Comparison of ENCODE assay signal across 11 mouse cellular contexts in the genomic region with DNA sequence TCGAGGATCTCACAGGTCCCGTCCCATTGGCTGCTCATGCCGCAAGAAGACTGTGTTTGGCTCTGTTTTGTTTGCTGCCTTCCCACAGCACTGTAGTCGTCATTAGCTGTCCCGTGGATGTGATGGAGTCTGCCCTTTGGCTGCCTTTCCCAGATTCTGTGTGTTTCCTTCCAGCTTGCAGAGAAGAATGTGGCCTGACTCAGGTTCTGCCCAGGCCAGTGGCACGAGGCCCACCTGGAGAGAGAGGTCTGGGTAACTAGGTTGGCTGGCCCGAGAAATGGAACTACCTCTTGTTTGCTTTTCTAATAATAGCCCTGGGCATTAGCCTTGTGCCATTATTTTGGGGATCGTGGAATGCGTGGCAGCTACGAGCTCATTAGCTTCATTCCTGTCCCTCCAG. TPM values are rescaled to one million over a fixed set of nuclear protein-coding genes. Genes with fewer than 3 reads are reported as not detected.
DNase-seq lines count a peak whose midpoint lies in the region; ATAC-seq and TF ChIP-seq lines count a peak whose summit lies in the region.
"Had no signal": no experiment of that assay in that cellular context is flagged by ENCODE, and none has a peak within 500 bp of the region (broad histone marks: within the 10 kb centered on the region; RNA-seq: fewer than 3 reads in every experiment).

No protein-coding gene starts in this region.

- H3K9ac ChIP-seq in limb, embryonic 15.5 days: no peak overlapping the region
- H3K9ac ChIP-seq: hindbrain, embryonic 14.5 days had no signal

- WGBS in limb, embryonic 15.5 days: 55% methylated on average over 10 of the region's 10 CpGs
- WGBS in limb, embryonic 10.5 days: 74% methylated on average over 10 of the region's 10 CpGs

- no peak overlapping the region for H3K4me3 ChIP-seq in limb, embryonic 15.5 days
- H3K4me3 ChIP-seq in limb, embryonic 10.5 days: no peak overlapping the region
- H3K4me3 ChIP-seq in gastrocnemius, adult 2 months: peak overlapping the region; percentile 43

- no peak for TF ChIP-seq CTCF in gastrocnemius, adult 2 months (IDR thresholded peaks at IDR 0.05)

- intact Hi-C loops in gastrocnemius, adult 2 months (cut with DNase I): no loop called here
- intact Hi-C loops in heart, postnatal 10 days (cut with DNase I): no loop called here

- H3K27me3 ChIP-seq in limb, embryonic 15.5 days: no peaks in the 10 kb centered on the region
- no peaks in the 10 kb centered on the region; the same call in 1 of the 2 replicates for H3K27me3 ChIP-seq in limb, embryonic 10.5 days (ENCODE audit: low read depth, poor library complexity, severe bottlenecking)

- H3K27ac ChIP-seq in limb, embryonic 15.5 days: peak overlapping the region; percentile 50
- no peak overlapping the region for H3K27ac ChIP-seq in limb, embryonic 10.5 days
- peak overlapping the region; percentile 97 for H3K27ac ChIP-seq in gastrocnemius, adult 2 months
- H3K27ac ChIP-seq: hindbrain, embryonic 14.5 days had no signal

- H3K4me1 ChIP-seq in limb, embryonic 15.5 days: peaks cover 53% of the 10 kb centered on the region
- peaks cover 46% of the 10 kb centered on the region for H3K4me1 ChIP-seq in limb, embryonic 10.5 days

- no peak for DNase-seq in limb, embryonic 10.5 days (ENCODE audit: low spot score)
- DNase-seq in gastrocnemius, adult 2 months: peak; percentile 72
- peak; percentile 81 to 84 for DNase-seq in heart, postnatal 10 days
- peak; percentile 34 for DNase-seq in skeletal muscle tissue, adult 2 months (ENCODE audit: low read depth, low spot score)
- no peak for DNase-seq in thymus, postnatal 14 days
- DNase-seq in layer of hippocampus, adult 8-10 months (ENCODE audit: low spot score in 2 of 2): no peak
- no peak for DNase-seq in T-cell, adult 2 months (ENCODE audit: low spot score)
- DNase-seq: adrenal gland, postnatal 10 days; midbrain, embryonic 14.5 days had no signal

- peaks cover 10% of the 10 kb centered on the region; the same call in 1 of the 2 replicates for H3K36me3 ChIP-seq in limb, embryonic 15.5 days
- H3K36me3 ChIP-seq in limb, embryonic 10.5 days: 0 out of 2 replicates have a peak, but pooled peaks cover 4% of the 10 kb centered on the region

- H3K9me3 ChIP-seq in limb, embryonic 15.5 days: no peaks in the 10 kb centered on the region
- H3K9me3 ChIP-seq in limb, embryonic 10.5 days (replicated peaks): no peaks in the 10 kb centered on the region

- ATAC-seq in limb, embryonic 15.5 days (ENCODE audit: insufficient number of reproducible peaks, low FRiP score, low TSS enrichment, low read depth): no peak

- peak overlapping the region; percentile 14; the same call in 1 of the 2 replicates for H3K4me2 ChIP-seq in limb, embryonic 15.5 days
- H3K4me2 ChIP-seq: hindbrain, embryonic 14.5 days had no signal

RNA-seq across cellular contexts. Expression of gene Foxj2, which starts 4.4 kb away (rescaled TPM):
- 6.7 and 7.1 TPM in 2 replicates for polyA plus RNA-seq in limb, embryonic 15.5 days (2015; fragmentation: Nextera tagmentation; extraction: Ambion mirVana)
- polyA plus RNA-seq in limb, embryonic 10.5 days (2016; fragmentation: Nextera tagmentation; extraction: Ambion mirVana): 1.7 and 3.2 TPM in 2 replicates
- total RNA-seq in gastrocnemius, adult 2 months (2021): 10 to 100 TPM; 26.4 to 29.1 TPM
- total RNA-seq in heart, postnatal 10 days (2021): 10 to 100 TPM; 28.5 to 32.8 TPM
- 10 to 100 TPM; 26.8 to 29.2 (median 27.8) TPM for total RNA-seq in layer of hippocampus, adult 8-10 months (2022)

RNA-seq across cellular contexts. Expression of gene Slc2a3, which starts 22.6 kb away (rescaled TPM):
- polyA plus RNA-seq in limb, embryonic 15.5 days (2015; fragmentation: Nextera tagmentation; extraction: Ambion mirVana): 91.6 and 100 TPM in 2 replicates
- polyA plus RNA-seq in limb, embryonic 10.5 days (2016; fragmentation: Nextera tagmentation; extraction: Ambion mirVana): 61.3 and 74.0 TPM in 2 replicates
- total RNA-seq in gastrocnemius, adult 2 months (2021): 1 to 10 TPM; 1.7 to 7.6 TPM
- 1 to 10 TPM; 2.1 to 2.5 TPM for total RNA-seq in heart, postnatal 10 days (2021)
- 100 to 1,000 TPM in 2 of 4 experiments, 10 to 100 TPM in 2; 89.0 to 124 (median 100) TPM for total RNA-seq in layer of hippocampus, adult 8-10 months (2022)

RNA-seq across cellular contexts. Expression of gene C3ar1, which starts 31.9 kb away (rescaled TPM):
- polyA plus RNA-seq in limb, embryonic 15.5 days (2015; fragmentation: Nextera tagmentation; extraction: Ambion mirVana): 3.9 and 4.6 TPM in 2 replicates
- polyA plus RNA-seq in limb, embryonic 10.5 days (2016; fragmentation: Nextera tagmentation; extraction: Ambion mirVana): 0.73 and 1.2 TPM in 2 replicates
- under 1 TPM; 0.41 to 0.67 TPM for total RNA-seq in gastrocnemius, adult 2 months (2021)
- 1 to 10 TPM; 2.9 to 3.2 TPM for total RNA-seq in heart, postnatal 10 days (2021)
- total RNA-seq in layer of hippocampus, adult 8-10 months (2022): 10 to 100 TPM in 1 of 4 experiments, 1 to 10 TPM in 1, under 1 TPM in 2; 0.66 to 11.6 (median 4.5) TPM

RNA-seq across cellular contexts. Expression of gene Necap1, which starts 50.2 kb away (rescaled TPM):
- 59.4 and 61.7 TPM in 2 replicates for polyA plus RNA-seq in limb, embryonic 15.5 days (2015; fragmentation: Nextera tagmentation; extraction: Ambion mirVana)
- 52.1 and 56.2 TPM in 2 replicates for polyA plus RNA-seq in limb, embryonic 10.5 days (2016; fragmentation: Nextera tagmentation; extraction: Ambion mirVana)
- 10 to 100 TPM; 15.2 to 16.2 TPM for total RNA-seq in gastrocnemius, adult 2 months (2021)
- total RNA-seq in heart, postnatal 10 days (2021): 10 to 100 TPM; 27.7 to 32.0 TPM
- total RNA-seq in layer of hippocampus, adult 8-10 months (2022): 100 to 1,000 TPM; 186 to 214 (median 206) TPM

Comparison
In these comparisons a context has a peak if more than half of its experiments do, and no peak if none do; other contexts are left out.
1. DNase-seq: peak in gastrocnemius, adult 2 months (single experiment), heart, postnatal 10 days (2 of 2) and skeletal muscle tissue, adult 2 months (single experiment); none in limb, embryonic 10.5 days (single experiment), thymus, postnatal 14 days (single experiment), layer of hippocampus, adult 8-10 months (0 of 2) and T-cell, adult 2 months (single experiment).
2. RNA of gene Slc2a3, which starts 22.6 kb away (total RNA-seq): 89.0 to 124 TPM in layer of hippocampus, adult 8-10 months; 1.7 to 7.6 TPM in gastrocnemius, adult 2 months and 2.1 to 2.5 TPM in heart, postnatal 10 days; every median in the first group is over 10 times any median in the second.